Mouse (Mus musculus): Measurements from ENCODE around the gene Atp13a2. TPM values are rescaled to one million over a fixed set of nuclear protein-coding genes. Genes with fewer than 3 reads are reported as not detected.

Atp13a2 gene
- 16.9 and 22.3 TPM in 2 replicates for polyA plus RNA-seq (2015; fragmentation: Nextera tagmentation; extraction: Ambion mirVana)

GRCm38 (mm10) chr4:140986711-140987395, at the start of gene Atp13a2:
Gene Atp13a2, plus strand, starts transcription at chr4:140986873.

GRCm38 (mm10) chr4:140960781-140961466, 25.7 kb upstream of the Atp13a2 start, which contains the start of gene Sdhb:
Gene Sdhb, plus strand, starts transcription at chr4:140961203.

GRCm38 (mm10) chr4:141010118-141010517, 23.4 kb downstream of the Atp13a2 start, which contains the start of gene Mfap2:
Gene Mfap2, plus strand, starts transcription at chr4:141010418.

Other genes with a start within 250 kb of the Atp13a2 start
- not detected in 2 replicates for gene Padi6, start 244.2 kb upstream of the Atp13a2 start, polyA plus RNA-seq (2015; fragmentation: Nextera tagmentation; extraction: Ambion mirVana)
- gene Padi4, start 212.6 kb upstream of the Atp13a2 start, polyA plus RNA-seq (2015; fragmentation: Nextera tagmentation; extraction: Ambion mirVana), result 1.7 and 11.5 TPM in 2 replicates
- 0.30 TPM in 1 of 2 replicates, not detected in the other for gene Padi3, start 176.2 kb upstream of the Atp13a2 start, polyA plus RNA-seq (2015; fragmentation: Nextera tagmentation; extraction: Ambion mirVana)
- 0.07 and 0.16 TPM in 2 replicates for gene Padi1, start 141.1 kb upstream of the Atp13a2 start, polyA plus RNA-seq (2015; fragmentation: Nextera tagmentation; extraction: Ambion mirVana)
- 0.52 and 1.2 TPM in 2 replicates for gene Padi2, start 80.5 kb upstream of the Atp13a2 start, polyA plus RNA-seq (2015; fragmentation: Nextera tagmentation; extraction: Ambion mirVana)
- gene Sdhb, start 25.7 kb upstream of the Atp13a2 start, polyA plus RNA-seq (2015; fragmentation: Nextera tagmentation; extraction: Ambion mirVana), result 336 and 350 TPM in 2 replicates
- 162 and 198 TPM in 2 replicates for gene Mfap2, start 23.5 kb downstream of the Atp13a2 start, polyA plus RNA-seq (2015; fragmentation: Nextera tagmentation; extraction: Ambion mirVana)
- gene Crocc, start 73.7 kb downstream of the Atp13a2 start, polyA plus RNA-seq (2015; fragmentation: Nextera tagmentation; extraction: Ambion mirVana), result 1.7 and 3.0 TPM in 2 replicates
- 69.1 and 73.9 TPM in 2 replicates for gene Necap2, start 91.5 kb downstream of the Atp13a2 start, polyA plus RNA-seq (2015; fragmentation: Nextera tagmentation; extraction: Ambion mirVana)
- gene Spata21, start 101.5 kb downstream of the Atp13a2 start, polyA plus RNA-seq (2015; fragmentation: Nextera tagmentation; extraction: Ambion mirVana), result not detected in 2 replicates
- 26.4 and 27.8 TPM in 2 replicates for gene Szrd1, start 152.9 kb downstream of the Atp13a2 start, polyA plus RNA-seq (2015; fragmentation: Nextera tagmentation; extraction: Ambion mirVana)
- gene Fbxo42, start 161.0 kb downstream of the Atp13a2 start, polyA plus RNA-seq (2015; fragmentation: Nextera tagmentation; extraction: Ambion mirVana), result 10.2 and 12.4 TPM in 2 replicates
- gene Rsg1, start 227.1 kb downstream of the Atp13a2 start, polyA plus RNA-seq (2015; fragmentation: Nextera tagmentation; extraction: Ambion mirVana), result 1.4 and 2.2 TPM in 2 replicates